Mouse (Mus musculus): ENCODE measurements at regions not wholly inside any gene's neighbourhood (a gene's known extent, or its start where the extent isn't known, plus 50 kb on each side); places are given as distances from the start of the nearest gene placed in this dataset.

DNA sequence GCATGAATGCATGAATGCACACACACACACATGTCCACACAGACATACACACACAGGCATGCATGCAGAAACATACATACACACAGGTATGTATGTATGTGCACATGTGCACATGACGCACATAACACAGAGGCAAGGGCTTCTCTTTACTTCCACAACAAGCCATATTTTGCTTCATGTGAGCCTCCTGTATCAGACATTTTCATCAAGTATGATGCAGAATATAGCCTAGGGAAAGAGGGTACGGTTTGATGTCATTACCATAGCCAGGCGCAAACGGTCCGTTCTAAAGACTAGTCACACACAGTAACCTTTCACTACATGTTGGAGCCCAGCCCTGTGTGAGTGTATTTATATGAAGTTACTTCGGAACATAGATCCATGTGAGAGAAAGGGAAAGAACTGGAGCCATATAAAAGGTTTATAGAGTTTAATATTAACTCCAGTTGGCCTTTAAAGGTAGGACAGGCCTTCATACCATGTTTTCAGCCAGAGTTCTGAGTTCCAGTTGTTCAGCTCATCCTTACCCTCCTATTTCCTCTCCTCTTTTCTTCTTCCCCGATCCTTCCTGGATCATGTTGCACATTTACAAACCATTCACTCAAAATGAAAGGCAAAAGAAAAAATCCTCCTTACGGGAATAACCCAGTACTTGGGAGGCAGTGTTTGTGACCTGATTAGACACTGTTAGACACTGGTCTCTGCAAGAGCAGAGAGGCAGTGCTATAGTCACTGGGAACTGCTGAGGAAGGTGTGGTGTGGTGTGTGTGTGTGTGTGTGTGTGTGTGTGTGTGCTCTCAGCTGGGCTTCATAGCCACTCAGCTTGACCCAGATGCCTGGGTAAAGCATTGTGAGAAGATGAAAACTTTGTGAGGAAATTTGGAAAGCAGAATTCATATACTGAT is 434.1 kb upstream of the Ccnh start:
- no peak for TF ChIP-seq CTCF (IDR thresholded peaks at IDR 0.05; ENCODE audit: low read depth)
- TF ChIP-seq EP300 (optimal IDR thresholded peaks at IDR 0.05) = no peak
